Mouse (Mus musculus): ENCODE data around the gene Cntn2. TPM values are rescaled to one million over a fixed set of nuclear protein-coding genes. Genes with fewer than 3 reads are reported as not detected.

Gene Cntn2
- polyA plus RNA-seq, 1 experiment = 55.8 TPM

GRCm38 (mm10) chr1:132572851-132573250, 29.8 kb upstream of the Cntn2 start:
- TF ChIP-seq CTCF (IDR thresholded peaks at IDR 0.05; ENCODE audit: extremely low read depth, insufficient read depth, low read length) (no peak), POLR2A (IDR thresholded peaks at IDR 0.05; ENCODE audit: extremely low read depth, insufficient read depth, low read length) (no peak)
- Histone ChIP-seq H3K4me3 (ENCODE audit: insufficient read depth, low read length) (no peak overlapping the region), H3K27ac (ENCODE audit: insufficient read depth, low read length) (no peak overlapping the region), H3K4me1 (ENCODE audit: control insufficient read depth, insufficient read depth, low read length) (peaks cover 4% of the 10 kb centered on the region; the same call in 1 of the 2 replicates)

GRCm38 (mm10) chr1:132571613-132572012, 28.6 kb upstream of the Cntn2 start:
- H3K4me1 ChIP-seq (ENCODE audit: control insufficient read depth, insufficient read depth, low read length) = peaks cover 10% of the 10 kb centered on the region
- TF ChIP-seq POLR2A (IDR thresholded peaks at IDR 0.05; ENCODE audit: extremely low read depth, insufficient read depth, low read length) = no peak
- no peak for TF ChIP-seq CTCF (IDR thresholded peaks at IDR 0.05; ENCODE audit: extremely low read depth, insufficient read depth, low read length)
- H3K27ac ChIP-seq (ENCODE audit: insufficient read depth, low read length) = no peak overlapping the region
- H3K4me3 ChIP-seq (ENCODE audit: insufficient read depth, low read length) = no peak overlapping the region

GRCm38 (mm10) chr1:132570906-132571305, 27.9 kb upstream of the Cntn2 start:
- Histone ChIP-seq H3K27ac (ENCODE audit: insufficient read depth, low read length) (no peak overlapping the region), H3K4me3 (ENCODE audit: insufficient read depth, low read length) (no peak overlapping the region), H3K4me1 (ENCODE audit: control insufficient read depth, insufficient read depth, low read length) (peaks cover 12% of the 10 kb centered on the region)
- TF ChIP-seq POLR2A (IDR thresholded peaks at IDR 0.05; ENCODE audit: extremely low read depth, insufficient read depth, low read length) = no peak
- TF ChIP-seq CTCF (IDR thresholded peaks at IDR 0.05; ENCODE audit: extremely low read depth, insufficient read depth, low read length) = no peak

GRCm38 (mm10) chr1:132570068-132570780, 27.2 kb upstream of the Cntn2 start:
- TF ChIP-seq CTCF (IDR thresholded peaks at IDR 0.05; ENCODE audit: extremely low read depth, insufficient read depth, low read length) (no peak), POLR2A (IDR thresholded peaks at IDR 0.05; ENCODE audit: extremely low read depth, insufficient read depth, low read length) (no peak)
- Histone ChIP-seq H3K4me1 (ENCODE audit: control insufficient read depth, insufficient read depth, low read length) (peaks cover 15% of the 10 kb centered on the region), H3K4me3 (ENCODE audit: insufficient read depth, low read length) (no peak overlapping the region), H3K27ac (ENCODE audit: insufficient read depth, low read length) (no peak overlapping the region)

- H3K27ac ChIP-seq (ENCODE audit: insufficient read depth, low read length) = no peak overlapping the region
- TF ChIP-seq CTCF (IDR thresholded peaks at IDR 0.05; ENCODE audit: extremely low read depth, insufficient read depth, low read length) (no peak), POLR2A (IDR thresholded peaks at IDR 0.05; ENCODE audit: extremely low read depth, insufficient read depth, low read length) (no peak)
- H3K4me3 ChIP-seq (ENCODE audit: insufficient read depth, low read length) = no peak overlapping the region
- peaks cover 15% of the 10 kb centered on the region for H3K4me1 ChIP-seq (ENCODE audit: control insufficient read depth, insufficient read depth, low read length)
Observed at GRCm38 (mm10) chr1:132569516-132569915, 26.5 kb upstream of the Cntn2 start.

GRCm38 (mm10) chr1:132567336-132568125, 24.5 kb upstream of the Cntn2 start:
- Histone ChIP-seq H3K4me3 (ENCODE audit: insufficient read depth, low read length) (no peak overlapping the region), H3K27ac (ENCODE audit: insufficient read depth, low read length) (no peak overlapping the region), H3K4me1 (ENCODE audit: control insufficient read depth, insufficient read depth, low read length) (peaks cover 15% of the 10 kb centered on the region)
- TF ChIP-seq CTCF (IDR thresholded peaks at IDR 0.05; ENCODE audit: extremely low read depth, insufficient read depth, low read length) (no peak), POLR2A (IDR thresholded peaks at IDR 0.05; ENCODE audit: extremely low read depth, insufficient read depth, low read length) (no peak)

GRCm38 (mm10) chr1:132565766-132566165, 22.7 kb upstream of the Cntn2 start:
- TF ChIP-seq CTCF (IDR thresholded peaks at IDR 0.05; ENCODE audit: extremely low read depth, insufficient read depth, low read length) (no peak), POLR2A (IDR thresholded peaks at IDR 0.05; ENCODE audit: extremely low read depth, insufficient read depth, low read length) (peak; percentile 31; the same call in 1 of the 2 replicates)
- Histone ChIP-seq H3K4me1 (ENCODE audit: control insufficient read depth, insufficient read depth, low read length) (peaks cover 15% of the 10 kb centered on the region), H3K4me3 (ENCODE audit: insufficient read depth, low read length) (no peak overlapping the region), H3K27ac (ENCODE audit: insufficient read depth, low read length) (no peak overlapping the region)

GRCm38 (mm10) chr1:132564946-132565345, 21.9 kb upstream of the Cntn2 start:
- Histone ChIP-seq H3K4me1 (ENCODE audit: control insufficient read depth, insufficient read depth, low read length) (peaks cover 13% of the 10 kb centered on the region), H3K4me3 (ENCODE audit: insufficient read depth, low read length) (no peak overlapping the region), H3K27ac (ENCODE audit: insufficient read depth, low read length) (no peak overlapping the region)
- TF ChIP-seq POLR2A (IDR thresholded peaks at IDR 0.05; ENCODE audit: extremely low read depth, insufficient read depth, low read length) (no peak), CTCF (IDR thresholded peaks at IDR 0.05; ENCODE audit: extremely low read depth, insufficient read depth, low read length) (no peak)

- H3K4me1 ChIP-seq (ENCODE audit: control insufficient read depth, insufficient read depth, low read length) = peaks cover 12% of the 10 kb centered on the region
- TF ChIP-seq POLR2A (IDR thresholded peaks at IDR 0.05; ENCODE audit: extremely low read depth, insufficient read depth, low read length) (no peak), CTCF (IDR thresholded peaks at IDR 0.05; ENCODE audit: extremely low read depth, insufficient read depth, low read length) (no peak)
- no peak overlapping the region for H3K27ac ChIP-seq (ENCODE audit: insufficient read depth, low read length)
- no peak overlapping the region for H3K4me3 ChIP-seq (ENCODE audit: insufficient read depth, low read length)
Observed at GRCm38 (mm10) chr1:132562337-132562795, 19.3 kb upstream of the Cntn2 start.
